Mouse (Mus musculus): ENCODE data around the gene Il20rb. TPM values are rescaled to one million over a fixed set of nuclear protein-coding genes. Genes with fewer than 3 reads are reported as not detected.

The Il20rb gene
- polyA plus RNA-seq, 1 experiment from 2014 or later, result 1.4 TPM

GRCm38 (mm10) chr9:100453944-100454663, 32.5 kb downstream of the Il20rb start:
- Histone ChIP-seq H3K9me3 (no peaks in the 10 kb centered on the region), H3K4me3 (peak overlapping the region; percentile 47), H3K27ac (no peak overlapping the region), H3K27me3 (no peaks in the 10 kb centered on the region), H3K9ac (peak overlapping the region; percentile 42), H3K4me1 (peaks cover 22% of the 10 kb centered on the region), H3K4me2 (peak overlapping the region; percentile 83), H3K36me3 (no peaks in the 10 kb centered on the region)
- 4% methylated on average over 25 of the region's 25 CpGs for WGBS
- peak; percentile 13; the same call in 1 of the 2 replicates for ATAC-seq (ENCODE audit: borderline replicate concordance, extremely low read depth, low FRiP score, low TSS enrichment)

GRCm38 (mm10) chr9:100452432-100452831, 34.2 kb downstream of the Il20rb start:
- 0 out of 2 replicates have a peak overlapping the region, but pooled peaks have one; percentile 9 for H3K4me2 ChIP-seq
- H3K9me3 ChIP-seq, result no peaks in the 10 kb centered on the region
- H3K9ac ChIP-seq, result no peak overlapping the region
- H3K4me1 ChIP-seq, result peaks cover 22% of the 10 kb centered on the region
- no peaks in the 10 kb centered on the region for H3K36me3 ChIP-seq
- H3K27ac ChIP-seq, result peak overlapping the region; percentile 12; the same call in 1 of the 2 replicates
- no peak overlapping the region for H3K4me3 ChIP-seq
- WGBS, result 27% methylated on average over 6 of the region's 6 CpGs
- ATAC-seq (ENCODE audit: borderline replicate concordance, extremely low read depth, low FRiP score, low TSS enrichment), result peak; percentile 46
- peaks cover 11% of the 10 kb centered on the region; the same call in 1 of the 2 replicates for H3K27me3 ChIP-seq

GRCm38 (mm10) chr9:100446059-100446686, 40.4 kb downstream of the Il20rb start:
- H3K4me1 ChIP-seq, result peaks cover 8% of the 10 kb centered on the region
- H3K27ac ChIP-seq, result peak overlapping the region; percentile 79
- peak overlapping the region; percentile 43 for H3K4me3 ChIP-seq
- peak overlapping the region; percentile 47; the same call in 1 of the 2 replicates for H3K9ac ChIP-seq
- ATAC-seq (ENCODE audit: borderline replicate concordance, extremely low read depth, low FRiP score, low TSS enrichment), result peak; percentile 84
- H3K27me3 ChIP-seq, result peaks cover 11% of the 10 kb centered on the region; the same call in 1 of the 2 replicates
- no peaks in the 10 kb centered on the region for H3K36me3 ChIP-seq
- H3K9me3 ChIP-seq, result no peaks in the 10 kb centered on the region
- peak overlapping the region; percentile 88 for H3K4me2 ChIP-seq
- under 1% methylated on average over 32 of the region's 32 CpGs for WGBS

GRCm38 (mm10) chr9:100440111-100440790, 46.3 kb downstream of the Il20rb start:
- peaks cover 24% of the 10 kb centered on the region; the same call in 1 of the 2 replicates for H3K4me1 ChIP-seq
- no peak overlapping the region for H3K4me3 ChIP-seq
- 26% methylated on average over 9 of the region's 9 CpGs for whole genome bisulfite sequencing
- peak overlapping the region; percentile 35; the same call in 1 of the 2 replicates for H3K4me2 ChIP-seq
- H3K9me3 ChIP-seq, result no peaks in the 10 kb centered on the region
- H3K27ac ChIP-seq, result peak overlapping the region; percentile 92
- ATAC-seq (ENCODE audit: borderline replicate concordance, extremely low read depth, low FRiP score, low TSS enrichment), result peak; percentile 82; the same call in 1 of the 2 replicates
- no peak overlapping the region for H3K9ac ChIP-seq
- H3K27me3 ChIP-seq, result no peaks in the 10 kb centered on the region
- no peaks in the 10 kb centered on the region for H3K36me3 ChIP-seq

- Histone ChIP-seq H3K27ac (peak overlapping the region; percentile 92), H3K4me3 (no peak overlapping the region), H3K4me1 (peaks cover 24% of the 10 kb centered on the region; the same call in 1 of the 2 replicates), H3K27me3 (no peaks in the 10 kb centered on the region), H3K9me3 (no peaks in the 10 kb centered on the region), H3K4me2 (peak overlapping the region; percentile 35; the same call in 1 of the 2 replicates), H3K36me3 (no peaks in the 10 kb centered on the region), H3K9ac (no peak overlapping the region)
- peak; percentile 86 for ATAC-seq (ENCODE audit: borderline replicate concordance, extremely low read depth, low FRiP score, low TSS enrichment)
- WGBS, result 58% methylated on average over 8 of the region's 8 CpGs
Measured at GRCm38 (mm10) chr9:100439481-100439880, 47.1 kb downstream of the Il20rb start.

- no peak for ATAC-seq (ENCODE audit: borderline replicate concordance, extremely low read depth, low FRiP score, low TSS enrichment)
- WGBS, result 78% methylated on average over 10 of the region's 10 CpGs
- Histone ChIP-seq H3K4me3 (no peak overlapping the region), H3K9ac (no peak overlapping the region), H3K9me3 (no peaks in the 10 kb centered on the region), H3K27ac (peak overlapping the region; percentile 92), H3K4me1 (peaks cover 24% of the 10 kb centered on the region; the same call in 1 of the 2 replicates), H3K27me3 (no peaks in the 10 kb centered on the region), H3K36me3 (no peaks in the 10 kb centered on the region), H3K4me2 (no peak overlapping the region)
Measured at GRCm38 (mm10) chr9:100438994-100439393, 47.6 kb downstream of the Il20rb start.

- ATAC-seq (ENCODE audit: borderline replicate concordance, extremely low read depth, low FRiP score, low TSS enrichment), result no peak
- Histone ChIP-seq H3K4me3 (no peak overlapping the region), H3K9me3 (no peaks in the 10 kb centered on the region), H3K4me2 (no peak overlapping the region), H3K9ac (no peak overlapping the region), H3K27me3 (no peaks in the 10 kb centered on the region), H3K36me3 (no peaks in the 10 kb centered on the region), H3K27ac (peak overlapping the region; percentile 52), H3K4me1 (peaks cover 24% of the 10 kb centered on the region; the same call in 1 of the 2 replicates)
- 56% methylated on average over 8 of the region's 8 CpGs for WGBS
Measured at GRCm38 (mm10) chr9:100436865-100437595, 49.6 kb downstream of the Il20rb start.

- no peak overlapping the region for H3K4me2 ChIP-seq
- no peak overlapping the region for H3K9ac ChIP-seq
- no peaks in the 10 kb centered on the region for H3K27me3 ChIP-seq
- H3K9me3 ChIP-seq, result no peaks in the 10 kb centered on the region
- no peak overlapping the region for H3K27ac ChIP-seq
- H3K4me1 ChIP-seq, result 0 out of 2 replicates have a peak, but pooled peaks cover 3% of the 10 kb centered on the region
- H3K36me3 ChIP-seq, result no peaks in the 10 kb centered on the region
- no peak overlapping the region for H3K4me3 ChIP-seq
- no peak for ATAC-seq (ENCODE audit: borderline replicate concordance, extremely low read depth, low FRiP score, low TSS enrichment)
- WGBS, result 68% methylated on average over 2 of the region's 2 CpGs
Measured at GRCm38 (mm10) chr9:100431355-100431754, 55.2 kb downstream of the Il20rb start.

GRCm38 (mm10) chr9:100430911-100431310, 55.7 kb downstream of the Il20rb start:
- H3K4me2 ChIP-seq, result no peak overlapping the region
- no peaks in the 10 kb centered on the region for H3K9me3 ChIP-seq
- H3K4me1 ChIP-seq, result 0 out of 2 replicates have a peak, but pooled peaks cover 3% of the 10 kb centered on the region
- H3K4me3 ChIP-seq, result no peak overlapping the region
- no peak overlapping the region for H3K27ac ChIP-seq
- 60% methylated on average over 2 of the region's 2 CpGs for WGBS
- no peaks in the 10 kb centered on the region for H3K27me3 ChIP-seq
- no peak for ATAC-seq (ENCODE audit: borderline replicate concordance, extremely low read depth, low FRiP score, low TSS enrichment)
- no peaks in the 10 kb centered on the region for H3K36me3 ChIP-seq
- no peak overlapping the region for H3K9ac ChIP-seq

GRCm38 (mm10) chr9:100419644-100420043, 66.9 kb downstream of the Il20rb start:
- no peaks in the 10 kb centered on the region for H3K36me3 ChIP-seq
- no peak for ATAC-seq (ENCODE audit: borderline replicate concordance, extremely low read depth, low FRiP score, low TSS enrichment)
- H3K27me3 ChIP-seq, result no peaks in the 10 kb centered on the region
- no peak overlapping the region for H3K4me3 ChIP-seq
- no peak overlapping the region for H3K4me2 ChIP-seq
- H3K27ac ChIP-seq, result peak overlapping the region; percentile 5; the same call in 1 of the 2 replicates
- H3K9me3 ChIP-seq, result no peaks in the 10 kb centered on the region
- WGBS, result 58% methylated on average over 8 of the region's 8 CpGs
- no peak overlapping the region for H3K9ac ChIP-seq
- peaks cover 25% of the 10 kb centered on the region for H3K4me1 ChIP-seq

GRCm38 (mm10) chr9:100419103-100419502, 67.5 kb downstream of the Il20rb start:
- Histone ChIP-seq H3K9ac (no peak overlapping the region), H3K27ac (peak overlapping the region; percentile 5; the same call in 1 of the 2 replicates), H3K4me1 (peaks cover 25% of the 10 kb centered on the region), H3K36me3 (no peaks in the 10 kb centered on the region), H3K9me3 (no peaks in the 10 kb centered on the region), H3K27me3 (no peaks in the 10 kb centered on the region), H3K4me2 (no peak overlapping the region), H3K4me3 (no peak overlapping the region)
- WGBS, result 52% methylated on average over 8 of the region's 8 CpGs
- ATAC-seq (ENCODE audit: borderline replicate concordance, extremely low read depth, low FRiP score, low TSS enrichment), result no peak
